Mouse (Mus musculus) heart, embryonic 10.5 days (tissue): ENCODE data around the gene Sh2d2a. TPM values are rescaled to one million over a fixed set of nuclear protein-coding genes. Genes with fewer than 3 reads are reported as not detected.
A peak's percentile ranks its signal among the peaks of the same experiment; 100 is the strongest.

Source experiments
- DNase-seq: peaks from one replicate; pipeline ENCODE4 v3.0.0-alpha.2; 2017; ENCODE audit warnings: low spot score
- H3K27ac ChIP-seq: fragments of 300-500 bp; sonication (generic); 2 replicates; pipeline ENCODE4 v1.5.1; 2016; ENCODE audit warnings: mild to moderate bottlenecking
- H3K27me3 ChIP-seq: fragments of 300-500 bp; sonication (generic); 2 replicates; pipeline ENCODE4 v1.6.1; 2016; ENCODE audit warnings: mild to moderate bottlenecking; ENCODE audit not compliant: poor library complexity, insufficient read depth, severe bottlenecking
- H3K36me3 ChIP-seq: fragments of 300-500 bp; sonication (generic); 2 replicates; pipeline ENCODE4 v1.6.1; 2016; ENCODE audit warnings: mild to moderate bottlenecking, moderate library complexity
- H3K4me1 ChIP-seq: fragments of 300-500 bp; sonication (generic); 2 replicates; pipeline ENCODE4 v1.6.1; 2016; ENCODE audit warnings: mild to moderate bottlenecking
- H3K4me3 ChIP-seq: fragments of 300-500 bp; sonication (generic); 2 replicates; pipeline ENCODE4 v1.5.1; 2016; ENCODE audit warnings: mild to moderate bottlenecking, moderate library complexity
- H3K9me3 ChIP-seq: fragments of 300-500 bp; sonication (generic); 2 replicates; pipeline ENCODE4 v1.6.1; 2016; ENCODE audit warnings: mild to moderate bottlenecking, moderate library complexity
- WGBS: fragments of 180-500 bp; shearing (Covaris S2); methylation state at CpG from one replicate; pipeline ENCODE4 v1.1.7; 2016; 5-methylcytosine and 5-hydroxymethylcytosine counted together
- polyA plus RNA-seq: library from polyadenylated mRNA; unstranded; fragments of >200 nt; fragmentation: Nextera tagmentation; extraction: Ambion mirVana; gene quantifications from 2 replicates; pipeline ENCODE4 v1.2.1, GENCODE M21; 2016

Gene Sh2d2a
- polyA plus RNA-seq, 1 experiment from 2014 or later: 0.23 TPM

- Histone ChIP-seq H3K36me3 (no peaks in the 10 kb centered on the region), H3K9me3 (no peaks in the 10 kb centered on the region), H3K27ac (peak overlapping the region; percentile 50; the same call in 1 of the 2 replicates), H3K4me1 (peaks cover 30% of the 10 kb centered on the region), H3K4me3 (no peak overlapping the region), H3K27me3 (no peaks in the 10 kb centered on the region)
- no peak for DNase-seq
- 56% methylated on average over 5 of the region's 5 CpGs for WGBS
Observed at GRCm38 (mm10) chr3:87903821-87904220, 57.3 kb downstream of the Sh2d2a start.

Other genes starting within 250 kb of the Sh2d2a start
- gene Arhgef11, start 229.2 kb upstream of the Sh2d2a start, polyA plus RNA-seq: 11.5 and 11.7 TPM in 2 replicates
- gene Lrrc71, start 98.1 kb upstream of the Sh2d2a start, polyA plus RNA-seq: 0.30 and 0.63 TPM in 2 replicates
- gene Ntrk1, start 51.6 kb upstream of the Sh2d2a start, polyA plus RNA-seq: 0.05 and 0.68 TPM in 2 replicates
- gene Insrr, start 49.8 kb upstream of the Sh2d2a start, polyA plus RNA-seq: 0.07 TPM in 1 of 2 replicates, not detected in the other
- 14.3 and 14.8 TPM in 2 replicates for gene Pear1, start 22.4 kb upstream of the Sh2d2a start, polyA plus RNA-seq
- gene Prcc, start 38.9 kb downstream of the Sh2d2a start, polyA plus RNA-seq: 11.8 and 13.6 TPM in 2 replicates
- gene Hdgf, start 59.6 kb downstream of the Sh2d2a start, polyA plus RNA-seq: 182 and 248 TPM in 2 replicates
- 64.2 and 71.3 TPM in 2 replicates for gene Mrpl24, start 72.8 kb downstream of the Sh2d2a start, polyA plus RNA-seq
- 39.6 and 55.1 TPM in 2 replicates for gene Isg20l2, start 83.6 kb downstream of the Sh2d2a start, polyA plus RNA-seq
- 16.8 and 21.0 TPM in 2 replicates for gene Rrnad1, start 84.0 kb downstream of the Sh2d2a start, polyA plus RNA-seq
- 35.8 and 126 TPM in 2 replicates for gene Crabp2, start 101.9 kb downstream of the Sh2d2a start, polyA plus RNA-seq
- gene Nes, start 124.3 kb downstream of the Sh2d2a start, polyA plus RNA-seq: 25.0 and 28.8 TPM in 2 replicates
- gene Bcan, start 153.5 kb downstream of the Sh2d2a start, polyA plus RNA-seq: 0.05 TPM in 1 of 2 replicates, not detected in the other
- gene Hapln2, start 180.8 kb downstream of the Sh2d2a start, polyA plus RNA-seq: 0.07 and 0.08 TPM in 2 replicates
- gene Gpatch4, start 196.4 kb downstream of the Sh2d2a start, polyA plus RNA-seq: 28.5 and 47.0 TPM in 2 replicates
- gene Naxe, start 211.7 kb downstream of the Sh2d2a start, polyA plus RNA-seq: 143 and 148 TPM in 2 replicates
- gene Ttc24, start 231.5 kb downstream of the Sh2d2a start, polyA plus RNA-seq: 0.14 TPM in 1 of 2 replicates, not detected in the other
- 22.0 and 27.4 TPM in 2 replicates for gene Iqgap3, start 235.2 kb downstream of the Sh2d2a start, polyA plus RNA-seq